Mouse (Mus musculus) lung, postnatal 0 days (tissue): ENCODE measurements around the gene Aym1. TPM values are rescaled to one million over a fixed set of nuclear protein-coding genes. Genes with fewer than 3 reads are reported as not detected.
A peak's percentile ranks its signal among the peaks of the same experiment; 100 is the strongest.

ENCODE experiments used
- ATAC-seq: fragments of 200-750 bp; cut with Nextera tagmentation; 2 replicates; pipeline ENCODE4 v1.8.0; 2017; ENCODE audit warnings: moderate library complexity
- DNase-seq: peaks from one replicate; pipeline ENCODE4 v3.0.0-alpha.2; 2016; ENCODE audit warnings: low spot score
- H3K27ac ChIP-seq: fragments of 300-500 bp; sonication (generic); 2 replicates; pipeline ENCODE4 v1.5.1; 2014; ENCODE audit warnings: antibody characterized with exemption, mild to moderate bottlenecking, low read length, mixed read lengths
- H3K27me3 ChIP-seq: fragments of 300-500 bp; sonication (generic); replicated peaks from 2 replicates; pipeline ENCODE4 v1.6.1; 2014; ENCODE audit warnings: low read length, mixed read lengths; ENCODE audit not compliant: insufficient read depth
- H3K36me3 ChIP-seq: fragments of 300-500 bp; sonication (generic); 2 replicates; pipeline ENCODE4 v1.6.1; 2014; ENCODE audit warnings: low read length, mixed read lengths; ENCODE audit not compliant: insufficient read depth
- H3K4me1 ChIP-seq: fragments of 300-500 bp; sonication (generic); 2 replicates; pipeline ENCODE4 v1.6.1; 2014; ENCODE audit warnings: antibody characterized with exemption, low read depth, low read length, mixed read lengths; ENCODE audit not compliant: insufficient read depth
- H3K4me2 ChIP-seq: fragments of 300-500 bp; sonication (generic); replicated peaks from 2 replicates; pipeline ENCODE4 v1.6.1; 2014; ENCODE audit warnings: low read depth, mild to moderate bottlenecking, low read length, moderate library complexity, mixed read lengths
- H3K4me3 ChIP-seq: fragments of 300-500 bp; sonication (generic); 2 replicates; pipeline ENCODE4 v1.5.1; 2014; ENCODE audit warnings: low read depth, low read length
- H3K9ac ChIP-seq: fragments of 300-500 bp; sonication (generic); replicated peaks from 2 replicates; pipeline ENCODE4 v1.6.1; 2014; ENCODE audit warnings: low read depth, mild to moderate bottlenecking
- H3K9me3 ChIP-seq: fragments of 300-500 bp; sonication (generic); 2 replicates; pipeline ENCODE4 v1.6.1; 2016; ENCODE audit warnings: low read length, mixed read lengths
- CTCF ChIP-seq: IDR thresholded peaks from 2 replicates; pipeline ENCODE4 v1.5.1; 2016; ENCODE audit warnings: antibody characterized with exemption, mild to moderate bottlenecking
- EP300 ChIP-seq: IDR thresholded peaks from 2 replicates; pipeline ENCODE4 v1.6.1; 2016; ENCODE audit warnings: antibody characterized with exemption, mild to moderate bottlenecking, control low read depth
- WGBS: fragments of 180-500 bp; shearing (Covaris S2); extraction: QIAGEN DNeasy Blood & Tissue Kit; methylation state at CpG from one replicate; pipeline ENCODE4 v1.1.7; 2014; 5-methylcytosine and 5-hydroxymethylcytosine counted together
- polyA plus RNA-seq: library from polyadenylated mRNA; unstranded; fragments of >200 nt; fragmentation: Nextera tagmentation; extraction: Ambion mirVana; gene quantifications from 2 replicates; pipeline ENCODE4 v1.2.1, GENCODE M21; 2015

The Aym1 gene
- polyA plus RNA-seq: not detected in 2 replicates

GRCm38 (mm10) chr5:113357186-113357585 lies at the start of gene Aym1:
Gene Aym1 (plus strand): TSS chr5:113357294.
- H3K27me3 ChIP-seq: no peaks in the 10 kb centered on the region
- 19% methylated on average over 4 of the region's 6 CpGs for WGBS
- no peak for ATAC-seq
- H3K4me2 ChIP-seq: no peak within 1 kb of the TSS
- no peak within 1 kb of the TSS for H3K27ac ChIP-seq
- no peak for DNase-seq
- no peaks in the 10 kb centered on the region for H3K4me1 ChIP-seq
- TF ChIP-seq CTCF (no peak), EP300 (no peak)
- H3K9ac ChIP-seq: no peak within 1 kb of the TSS
- no peaks in the 10 kb centered on the region for H3K36me3 ChIP-seq
- H3K4me3 ChIP-seq: no peak within 1 kb of the TSS
- H3K9me3 ChIP-seq: no peaks in the 10 kb centered on the region

GRCm38 (mm10) chr5:113309491-113310376 lies 47.4 kb upstream of the Aym1 start:
- Histone ChIP-seq H3K27me3 (peaks cover 6% of the 10 kb centered on the region; the same call in 1 of the 2 replicates), H3K36me3 (no peaks in the 10 kb centered on the region), H3K4me2 (peak overlapping the region; percentile 70), H3K4me3 (peak overlapping the region; percentile 39), H3K9me3 (no peaks in the 10 kb centered on the region), H3K4me1 (0 out of 2 replicates have a peak, but pooled peaks cover 4% of the 10 kb centered on the region), H3K27ac (no peak overlapping the region), H3K9ac (no peak overlapping the region)
- no peak for TF ChIP-seq CTCF
- TF ChIP-seq EP300: no peak
- ATAC-seq (no peak), DNase-seq (no peak)
- WGBS: 57% methylated on average over 22 of the region's 22 CpGs

- H3K9me3 ChIP-seq: no peaks in the 10 kb centered on the region
- 0 out of 2 replicates have a peak, but pooled peaks cover 4% of the 10 kb centered on the region for H3K4me1 ChIP-seq
- peak within 1 kb of the TSS; percentile 39 for H3K4me3 ChIP-seq
- DNase-seq (peak; percentile 89), ATAC-seq (peak; percentile 92)
- H3K36me3 ChIP-seq: no peaks in the 10 kb centered on the region
- peaks cover 6% of the 10 kb centered on the region; the same call in 1 of the 2 replicates for H3K27me3 ChIP-seq
- 2% methylated on average over 46 of the region's 53 CpGs for WGBS
- TF ChIP-seq CTCF: peak; percentile 77
- TF ChIP-seq EP300: no peak
- H3K27ac ChIP-seq: no peak within 1 kb of the TSS
- peak within 1 kb of the TSS; percentile 27; the same call in 1 of the 2 replicates for H3K9ac ChIP-seq
- peak within 1 kb of the TSS; percentile 70 for H3K4me2 ChIP-seq
Measured at GRCm38 (mm10) chr5:113310377-113311003, 46.6 kb upstream of the Aym1 start, which contains the start of gene Sgsm1. Gene Sgsm1 (minus strand): TSS chr5:113310786.

- Histone ChIP-seq H3K9me3 (no peaks in the 10 kb centered on the region), H3K9ac (no peak overlapping the region), H3K27ac (no peak overlapping the region), H3K4me3 (no peak overlapping the region), H3K4me1 (no peaks in the 10 kb centered on the region), H3K27me3 (peaks cover 4% of the 10 kb centered on the region; the same call in 1 of the 2 replicates), H3K36me3 (no peaks in the 10 kb centered on the region), H3K4me2 (no peak overlapping the region)
- DNase-seq: peak; percentile 70
- peak; percentile 40; the same call in 1 of the 2 replicates for ATAC-seq
- 1% methylated on average over 24 of the region's 24 CpGs for WGBS
- TF ChIP-seq CTCF: peak; percentile 86
- TF ChIP-seq EP300: no peak
Measured at GRCm38 (mm10) chr5:113313998-113314397, 43.1 kb upstream of the Aym1 start.

GRCm38 (mm10) chr5:113323784-113324638 lies 33.1 kb upstream of the Aym1 start:
- 0 out of 2 replicates have a peak, but pooled peaks cover 2% of the 10 kb centered on the region for H3K9me3 ChIP-seq
- H3K36me3 ChIP-seq: no peaks in the 10 kb centered on the region
- no peaks in the 10 kb centered on the region for H3K4me1 ChIP-seq
- no peak overlapping the region for H3K9ac ChIP-seq
- no peak overlapping the region for H3K27ac ChIP-seq
- 0 out of 2 replicates have a peak, but pooled peaks cover 3% of the 10 kb centered on the region for H3K27me3 ChIP-seq
- TF ChIP-seq CTCF: no peak; the same call in 1 of the 2 replicates
- TF ChIP-seq EP300: no peak
- 4% methylated on average over 38 of the region's 38 CpGs for WGBS
- peak overlapping the region; percentile 53 for H3K4me2 ChIP-seq
- peak; percentile 37 for DNase-seq
- H3K4me3 ChIP-seq: peak overlapping the region; percentile 32
- peak; percentile 54; the same call in 1 of the 2 replicates for ATAC-seq
